Mouse (Mus musculus) olfactory bulb, adult 2 months (tissue): ENCODE results near the gene Dock8. TPM values are rescaled to one million over a fixed set of nuclear protein-coding genes. Genes with fewer than 3 reads are reported as not detected.

Experiments used
- H3K27ac ChIP-seq: fragments of 200-500 bp; 2 replicates; pipeline ENCODE4 v1.5.1; 2012; ENCODE audit warnings: low read depth, low read length; ENCODE audit not compliant: insufficient read depth
- H3K4me1 ChIP-seq: fragments of 200-500 bp; 2 replicates; pipeline ENCODE4 v1.6.1; 2012; ENCODE audit warnings: low read length; ENCODE audit not compliant: control insufficient read depth, insufficient read depth
- H3K4me3 ChIP-seq: fragments of 200-500 bp; 2 replicates; pipeline ENCODE4 v1.5.1; 2012; ENCODE audit warnings: mild to moderate bottlenecking, low read depth, low read length, moderate library complexity; ENCODE audit not compliant: insufficient read depth
- CTCF ChIP-seq: fragments of 200-500 bp; IDR thresholded peaks from 2 replicates; pipeline ENCODE4 v1.5.1; 2012; ENCODE audit warnings: low read depth, mild to moderate bottlenecking, low read length, moderate library complexity; ENCODE audit not compliant: insufficient read depth
- POLR2A ChIP-seq: fragments of 200-500 bp; IDR thresholded peaks from 2 replicates; pipeline ENCODE4 v1.6.1; 2012; ENCODE audit warnings: mild to moderate bottlenecking, low read depth, low read length, moderate library complexity; ENCODE audit not compliant: insufficient read depth
- WGBS: fragments of 180-500 bp; shearing (Covaris S2); methylation state at CpG from one replicate; pipeline ENCODE4 v1.1.7; 2018; 5-methylcytosine and 5-hydroxymethylcytosine counted together
- polyA plus RNA-seq: library from polyadenylated mRNA; stranded (reverse); fragments of >200 nt; gene quantifications from 2 replicates; pipeline ENCODE4 v1.2.4, GENCODE M21; 2012; ENCODE audit warnings: low replicate concordance; ENCODE audit not compliant: missing spikeins, insufficient read depth, insufficient read length

The Dock8 gene
- polyA plus RNA-seq, 1 experiment, result not detected

DNA sequence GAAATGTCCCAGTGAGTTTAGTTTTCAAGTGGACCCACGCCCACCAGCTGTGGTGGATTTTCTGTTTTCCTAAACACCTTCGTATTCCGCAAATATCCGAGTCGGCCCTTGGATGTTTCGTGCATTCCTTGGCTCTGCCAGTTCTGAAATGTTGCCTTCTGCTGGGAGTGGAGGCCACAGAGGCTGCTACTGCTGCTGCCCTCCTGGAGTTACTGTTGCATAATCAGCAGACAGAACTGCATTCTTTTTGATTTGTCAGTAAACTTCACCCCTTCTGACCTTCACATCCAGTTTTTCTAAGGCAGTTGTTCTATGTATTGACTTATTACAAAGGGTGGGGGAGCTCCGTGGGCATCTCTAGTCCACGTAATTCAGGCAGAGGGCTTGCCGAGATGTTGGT is 97.0 kb downstream of the Dock8 start:
- WGBS, result 88% methylated on average over 9 of the region's 9 CpGs
- H3K4me3 ChIP-seq, result no peak overlapping the region
- H3K4me1 ChIP-seq, result no peaks in the 10 kb centered on the region
- no peak for TF ChIP-seq CTCF
- TF ChIP-seq POLR2A, result no peak
- no peak overlapping the region for H3K27ac ChIP-seq

DNA sequence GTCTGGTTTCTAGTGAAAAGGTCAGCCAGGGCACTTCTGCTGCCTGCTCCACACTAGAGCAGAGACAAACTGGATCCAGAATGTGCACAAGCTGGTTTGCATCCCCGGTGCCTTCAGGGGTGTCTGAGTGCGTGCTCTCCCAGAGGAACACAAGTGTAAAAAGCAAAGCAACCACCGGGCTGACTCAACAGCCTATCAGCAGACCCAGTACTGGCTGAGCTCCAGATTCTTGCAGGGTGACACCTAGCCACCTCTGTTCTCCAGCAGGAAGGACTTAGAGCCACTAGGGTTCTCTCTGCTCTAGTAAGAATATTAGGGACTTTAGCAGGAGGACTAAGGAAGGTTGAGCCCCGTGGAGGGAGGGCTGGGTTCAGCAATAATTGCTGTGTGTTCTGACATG is 97.7 kb downstream of the Dock8 start:
- Histone ChIP-seq H3K4me3 (no peak overlapping the region), H3K4me1 (no peaks in the 10 kb centered on the region), H3K27ac (no peak overlapping the region)
- 57% methylated on average over 4 of the region's 4 CpGs for WGBS
- TF ChIP-seq POLR2A (no peak), CTCF (no peak)

DNA sequence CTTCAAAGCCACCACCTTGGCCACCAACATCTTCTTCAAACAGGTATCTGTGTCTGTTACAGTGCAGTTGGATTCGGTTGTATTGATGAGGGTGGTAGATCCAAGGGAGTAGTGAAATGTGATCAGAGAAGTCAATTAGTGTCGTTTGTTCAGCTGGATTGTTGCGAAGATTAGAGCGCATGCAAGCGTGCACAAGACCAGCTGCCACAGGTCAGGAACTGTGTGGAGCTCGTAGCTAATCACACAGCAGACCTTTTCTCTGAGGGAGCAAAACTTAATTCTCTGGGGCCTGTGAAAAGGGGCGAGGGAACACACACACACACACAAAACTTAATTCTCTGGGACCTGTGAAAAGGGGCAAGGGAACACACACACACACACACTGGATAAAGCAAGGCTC is 98.2 kb downstream of the Dock8 start:
- 71% methylated on average over 7 of the region's 7 CpGs for WGBS
- H3K27ac ChIP-seq, result no peak overlapping the region
- no peak overlapping the region for H3K4me3 ChIP-seq
- no peaks in the 10 kb centered on the region for H3K4me1 ChIP-seq
- TF ChIP-seq CTCF (no peak), POLR2A (no peak)

DNA sequence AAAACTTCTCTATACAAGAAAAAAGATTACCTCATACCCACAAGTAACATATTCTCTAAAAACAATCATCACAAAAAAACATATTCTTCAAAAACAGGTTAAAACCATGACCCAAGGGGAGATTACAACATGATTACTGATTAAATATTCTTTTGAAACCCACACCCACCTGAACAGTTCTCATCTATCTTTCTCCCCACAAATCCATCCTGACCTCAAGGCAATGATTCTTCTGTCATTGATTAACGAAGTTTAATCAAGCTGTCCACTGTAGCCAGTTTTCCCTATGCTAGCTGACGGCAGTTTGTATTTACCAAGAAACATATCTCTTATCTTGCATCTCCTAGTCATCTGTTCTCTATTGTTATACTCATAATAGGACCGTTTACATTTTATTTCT is 98.6 kb downstream of the Dock8 start:
- Histone ChIP-seq H3K4me1 (no peaks in the 10 kb centered on the region), H3K4me3 (no peak overlapping the region), H3K27ac (no peak overlapping the region)
- 91% methylated on average over 3 of the region's 3 CpGs for WGBS
- no peak for TF ChIP-seq POLR2A
- no peak for TF ChIP-seq CTCF

DNA sequence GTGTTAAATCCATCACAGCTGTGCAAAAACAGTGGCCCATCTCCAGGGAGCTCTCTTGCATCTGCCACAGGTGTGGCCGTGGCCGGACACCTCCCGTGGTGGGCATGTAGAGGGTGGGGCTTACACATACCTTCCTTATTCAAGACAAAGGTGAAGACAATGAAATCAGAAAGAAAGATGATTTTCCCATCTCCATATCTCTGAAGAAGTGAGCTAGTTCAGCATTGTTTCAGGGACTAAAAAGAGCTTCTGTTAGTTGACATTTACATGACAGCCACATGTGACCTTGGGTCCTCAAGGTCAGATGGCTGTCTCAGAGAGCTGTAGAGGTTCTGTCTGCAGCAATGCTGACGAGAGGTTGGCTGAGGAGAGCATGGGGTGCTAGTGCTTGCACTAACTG is 99.6 kb downstream of the Dock8 start:
- TF ChIP-seq CTCF (no peak), POLR2A (no peak)
- no peak overlapping the region for H3K4me3 ChIP-seq
- no peak overlapping the region for H3K27ac ChIP-seq
- WGBS, result 89% methylated on average over 4 of the region's 4 CpGs
- no peaks in the 10 kb centered on the region for H3K4me1 ChIP-seq

DNA sequence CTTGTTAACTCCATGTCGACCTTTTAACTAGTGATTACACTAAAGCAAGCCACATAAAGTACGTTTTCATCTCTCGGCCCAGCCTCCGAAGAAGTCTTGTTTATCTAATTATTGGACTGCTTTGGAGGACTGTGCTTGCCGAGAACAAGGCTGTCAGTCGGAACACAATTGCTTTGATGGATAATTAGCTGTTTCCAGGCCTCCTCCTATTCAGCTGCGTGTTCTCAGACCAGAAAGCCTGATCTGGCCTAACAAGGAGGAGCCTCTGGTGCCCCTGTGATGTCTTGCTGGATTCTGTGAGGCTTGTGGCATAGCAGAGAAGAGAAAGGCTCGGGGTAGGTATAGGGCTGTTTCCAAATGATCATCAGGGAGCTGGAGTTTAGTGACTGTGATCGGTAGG is 106.3 kb downstream of the Dock8 start:
- WGBS, result 50% methylated on average over 9 of the region's 9 CpGs
- Histone ChIP-seq H3K27ac (no peak overlapping the region), H3K4me3 (no peak overlapping the region), H3K4me1 (no peaks in the 10 kb centered on the region)
- TF ChIP-seq CTCF, result no peak
- no peak for TF ChIP-seq POLR2A

DNA sequence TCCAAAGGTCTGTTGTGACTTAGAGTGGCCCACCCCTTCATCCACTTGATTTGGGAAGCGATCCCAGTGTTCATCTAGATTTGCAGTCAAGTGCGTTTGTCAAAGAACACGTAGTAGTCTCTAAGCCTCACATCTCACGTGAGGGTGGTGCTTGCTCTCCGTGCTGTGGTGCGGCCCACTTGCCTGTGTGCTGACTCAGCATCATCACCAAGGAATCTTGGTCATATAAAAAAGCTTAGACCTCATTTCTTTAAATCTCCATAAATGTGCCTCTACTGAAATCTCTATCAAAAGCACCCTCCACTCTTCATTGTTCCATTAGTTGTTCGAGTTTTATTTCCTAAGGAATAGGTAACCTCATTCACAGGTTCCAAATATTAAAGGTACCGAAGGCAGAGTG is 107.0 kb downstream of the Dock8 start:
- Histone ChIP-seq H3K4me3 (no peak overlapping the region), H3K4me1 (no peaks in the 10 kb centered on the region), H3K27ac (no peak overlapping the region)
- WGBS, result 90% methylated on average over 8 of the region's 8 CpGs
- TF ChIP-seq POLR2A, result no peak
- TF ChIP-seq CTCF, result no peak

DNA sequence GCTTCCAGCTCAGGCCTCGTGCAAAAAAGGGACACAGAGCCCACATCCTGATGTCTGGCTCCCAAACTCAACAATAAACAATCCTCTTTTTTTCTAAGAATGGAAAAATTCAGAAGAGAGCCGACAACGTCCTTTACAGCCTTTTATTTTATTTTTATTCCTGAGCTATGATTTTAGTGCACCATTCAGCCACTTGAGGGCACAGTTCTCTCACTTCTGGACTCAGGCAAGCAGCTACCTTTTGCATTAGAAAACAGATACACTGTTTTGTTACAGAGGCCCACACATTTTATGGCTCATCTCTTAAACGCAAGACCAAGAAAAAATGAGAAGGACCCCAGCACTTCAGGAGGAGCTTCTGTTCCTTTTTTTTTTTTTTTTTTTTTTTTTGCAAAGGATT is 108.1 kb downstream of the Dock8 start:
- H3K4me1 ChIP-seq, result no peaks in the 10 kb centered on the region
- no peak for TF ChIP-seq CTCF
- no peak for TF ChIP-seq POLR2A
- WGBS, result 10% methylated on average over 4 of the region's 4 CpGs
- H3K27ac ChIP-seq, result no peak overlapping the region
- H3K4me3 ChIP-seq, result no peak overlapping the region

DNA sequence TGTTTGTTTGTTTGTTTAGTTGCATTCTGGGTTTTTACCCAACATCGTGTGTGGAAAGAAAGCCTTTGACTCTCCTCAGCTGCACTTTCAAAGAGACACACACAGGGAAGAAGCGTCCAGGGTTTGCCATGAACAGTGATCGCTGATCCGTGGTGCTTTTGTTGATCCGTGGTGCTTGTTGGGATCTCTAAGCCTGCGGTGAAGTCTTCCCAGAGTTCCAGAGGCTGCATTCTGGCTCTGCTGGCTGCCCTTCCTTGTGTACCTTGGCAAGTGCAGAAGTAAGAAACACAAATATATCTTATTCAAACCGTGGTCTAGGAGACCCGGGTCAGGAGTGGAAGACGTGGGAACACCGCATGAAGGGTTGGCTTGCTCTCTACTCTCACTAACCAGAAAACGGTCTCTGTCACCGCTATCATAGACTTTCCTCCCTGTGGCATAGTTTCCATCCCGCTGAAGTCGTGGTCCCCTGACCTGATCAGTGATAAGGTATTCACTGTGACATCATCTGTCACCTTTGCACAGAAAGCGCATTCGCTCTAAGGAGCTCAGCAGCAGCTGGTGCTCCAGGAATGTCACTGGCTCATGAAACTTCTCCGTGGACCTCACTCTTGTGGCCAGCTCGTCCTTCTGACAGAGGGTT is 112.4 kb downstream of the Dock8 start:
- no peak for TF ChIP-seq POLR2A
- no peak for TF ChIP-seq CTCF
- Histone ChIP-seq H3K4me3 (no peak overlapping the region), H3K27ac (no peak overlapping the region), H3K4me1 (no peaks in the 10 kb centered on the region)
- 64% methylated on average over 18 of the region's 18 CpGs for WGBS

DNA sequence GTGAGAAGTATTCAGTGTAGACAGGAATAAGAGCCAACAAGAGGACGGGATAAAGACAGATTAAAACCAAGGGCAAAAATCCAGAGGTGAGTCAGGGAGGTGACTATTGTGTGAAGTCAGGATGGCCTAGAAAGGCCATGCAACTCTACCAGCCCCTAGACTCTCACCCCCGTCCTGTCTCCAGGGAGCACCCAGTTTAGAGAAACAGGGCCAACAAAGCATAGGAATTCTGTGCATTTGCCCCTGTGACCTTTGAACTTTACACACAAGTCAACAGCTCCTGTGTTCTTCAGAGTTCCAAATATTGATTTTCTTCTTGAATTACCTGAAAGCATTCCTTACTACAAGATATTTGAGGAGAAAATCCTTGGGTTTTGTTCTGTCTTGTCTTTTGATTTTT is 117.6 kb downstream of the Dock8 start:
- WGBS, result 89% methylated on average over 2 of the region's 2 CpGs
- Histone ChIP-seq H3K27ac (no peak overlapping the region), H3K4me3 (no peak overlapping the region), H3K4me1 (no peaks in the 10 kb centered on the region)
- TF ChIP-seq CTCF (no peak), POLR2A (no peak)
